Mouse (Mus musculus): ENCODE results near the gene Itga10. TPM values are rescaled to one million over a fixed set of nuclear protein-coding genes. Genes with fewer than 3 reads are reported as not detected.
A peak's percentile ranks its signal among the peaks of the same experiment; 100 is the strongest.

Itga10 gene
- polyA plus RNA-seq, 1 experiment from 2014 or later: 0.61 TPM

DNA sequence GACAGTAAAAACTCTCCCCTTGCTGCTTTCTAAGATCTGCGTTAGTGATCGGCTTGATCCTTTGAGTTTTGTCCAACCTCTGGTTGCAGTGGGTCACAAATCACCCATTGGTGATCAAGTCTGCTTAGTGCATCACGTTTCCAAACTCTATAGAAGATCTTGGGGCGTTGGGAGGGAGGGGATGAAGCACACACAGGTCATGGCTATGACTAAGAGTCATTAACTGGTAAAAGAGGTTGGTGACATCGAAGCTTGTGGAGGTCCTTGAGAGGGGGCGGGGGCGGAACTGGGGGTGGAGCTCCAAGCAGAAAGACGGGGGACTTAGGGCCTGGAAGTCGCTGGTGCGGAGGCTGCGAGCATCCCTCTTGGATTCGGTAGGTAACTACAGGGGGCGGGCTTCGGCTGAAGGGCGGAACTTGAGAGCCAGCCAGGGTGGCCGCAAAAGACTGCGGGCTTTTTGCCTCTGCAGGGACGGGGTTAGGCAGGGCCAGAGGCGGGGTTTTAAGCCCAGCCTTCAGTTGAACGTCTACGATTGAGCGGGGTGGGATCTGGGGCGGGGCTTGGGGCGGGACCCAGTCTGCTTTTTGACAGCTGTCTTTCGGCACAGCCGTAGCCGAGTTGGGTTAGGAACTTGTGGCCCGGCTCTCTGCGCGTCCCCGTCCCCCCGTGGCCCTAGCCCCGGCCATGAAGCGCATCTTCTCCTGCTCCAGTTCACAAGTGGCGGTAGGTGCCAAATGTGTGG, 24.5 kb downstream of the Itga10 start, which contains the start of gene Ankrd35:
Gene Ankrd35, plus strand, starts transcription at position 405 of the 742 bp plus-strand sequence.
- ATAC-seq (replicated peaks; ENCODE audit: low FRiP score, low TSS enrichment, low read depth) (peak; percentile 94), DNase-seq (ENCODE audit: low spot score) (peak; percentile 84)
- Histone ChIP-seq H3K4me2 (ENCODE audit: low read length) (peak within 1 kb of the TSS; percentile 75), H3K27me3 (replicated peaks; ENCODE audit: control insufficient read depth, insufficient read depth, low read length) (no peaks in the 10 kb centered on the region), H3K36me3 (ENCODE audit: control insufficient read depth, insufficient read depth, low read length) (no peaks in the 10 kb centered on the region), H3K27ac (ENCODE audit: low read depth) (no peak within 1 kb of the TSS), H3K9me3 (ENCODE audit: control insufficient read depth, low read length) (no peaks in the 10 kb centered on the region), H3K4me3 (ENCODE audit: low read depth, low read length) (peak within 1 kb of the TSS; percentile 32), H3K4me1 (replicated peaks; ENCODE audit: control insufficient read depth, insufficient read depth, low read length) (peaks cover 6% of the 10 kb centered on the region; the same call in 1 of the 2 replicates), H3K9ac (ENCODE audit: low read length) (0 out of 2 replicates have a peak within 1 kb of the TSS, but pooled peaks have one; percentile 7)
- WGBS: 5% methylated on average over 35 of the region's 35 CpGs

DNA sequence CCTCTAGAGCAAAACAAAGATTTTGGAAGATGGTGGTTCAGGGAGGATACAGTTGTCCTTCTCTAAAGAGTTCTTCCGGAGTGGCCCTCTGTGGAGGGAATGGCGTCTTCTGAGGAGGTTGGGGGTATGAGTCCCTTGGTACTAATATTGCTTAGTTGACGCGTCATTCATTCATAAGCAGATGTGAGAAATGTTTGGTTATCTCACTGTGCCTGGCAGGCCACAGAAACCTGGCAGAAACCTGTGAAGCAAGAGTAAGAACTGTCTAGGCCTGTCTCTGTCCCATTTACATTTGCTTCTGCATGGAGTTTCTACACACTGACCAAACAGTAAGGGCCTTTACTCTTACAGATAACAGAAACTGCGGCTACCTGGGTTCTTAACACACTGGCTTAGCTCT, 26.1 kb downstream of the Itga10 start:
- DNase-seq (ENCODE audit: low spot score) (no peak), ATAC-seq (replicated peaks; ENCODE audit: low FRiP score, low TSS enrichment, low read depth) (no peak)
- H3K27ac ChIP-seq (ENCODE audit: low read depth): no peak overlapping the region
- no peak overlapping the region for H3K4me3 ChIP-seq (ENCODE audit: low read depth, low read length)
- H3K9me3 ChIP-seq (ENCODE audit: control insufficient read depth, low read length): no peaks in the 10 kb centered on the region
- H3K36me3 ChIP-seq (ENCODE audit: control insufficient read depth, insufficient read depth, low read length): no peaks in the 10 kb centered on the region
- H3K4me1 ChIP-seq (replicated peaks; ENCODE audit: control insufficient read depth, insufficient read depth, low read length): peaks cover 14% of the 10 kb centered on the region; the same call in 1 of the 2 replicates
- H3K4me2 ChIP-seq (ENCODE audit: low read length): no peak overlapping the region
- no peak overlapping the region for H3K9ac ChIP-seq (ENCODE audit: low read length)
- H3K27me3 ChIP-seq (replicated peaks; ENCODE audit: control insufficient read depth, insufficient read depth, low read length): no peaks in the 10 kb centered on the region
- 93% methylated on average over 5 of the region's 5 CpGs for WGBS

GRCm38 (mm10) chr3:96673514-96673913, 28.1 kb downstream of the Itga10 start:
- DNase-seq (ENCODE audit: low spot score): no peak
- H3K4me3 ChIP-seq (ENCODE audit: low read depth, low read length): no peak overlapping the region
- H3K4me2 ChIP-seq (ENCODE audit: low read length): no peak overlapping the region
- no peak overlapping the region for H3K27ac ChIP-seq (ENCODE audit: low read depth)
- peaks cover 14% of the 10 kb centered on the region; the same call in 1 of the 2 replicates for H3K4me1 ChIP-seq (replicated peaks; ENCODE audit: control insufficient read depth, insufficient read depth, low read length)
- H3K9ac ChIP-seq (ENCODE audit: low read length): no peak overlapping the region
- no peaks in the 10 kb centered on the region for H3K27me3 ChIP-seq (replicated peaks; ENCODE audit: control insufficient read depth, insufficient read depth, low read length)
- ATAC-seq (replicated peaks; ENCODE audit: low FRiP score, low TSS enrichment, low read depth): no peak
- no peaks in the 10 kb centered on the region for H3K36me3 ChIP-seq (ENCODE audit: control insufficient read depth, insufficient read depth, low read length)
- 76% methylated on average over 4 of the region's 4 CpGs for WGBS
- no peaks in the 10 kb centered on the region for H3K9me3 ChIP-seq (ENCODE audit: control insufficient read depth, low read length)

DNA sequence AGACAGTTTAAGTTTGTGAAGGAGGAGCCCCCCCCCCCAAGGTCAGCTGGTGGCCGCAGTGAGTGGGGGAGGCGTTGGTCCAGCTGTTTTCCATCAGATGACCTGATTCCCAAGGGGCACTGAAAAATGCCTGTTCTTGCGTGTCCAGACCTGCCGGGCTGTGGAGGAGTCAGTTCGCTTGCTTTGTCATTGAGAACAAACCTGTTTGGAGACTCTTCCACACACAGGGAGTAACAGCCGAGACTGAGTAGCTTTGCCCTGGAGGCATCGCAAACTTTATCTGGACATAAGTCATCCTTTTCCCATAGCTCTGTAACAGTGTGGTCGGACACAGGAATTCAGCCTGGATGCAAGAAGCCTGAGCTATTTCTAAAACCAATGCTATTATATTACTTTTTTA, 29.1 kb downstream of the Itga10 start:
- Histone ChIP-seq H3K4me1 (replicated peaks; ENCODE audit: control insufficient read depth, insufficient read depth, low read length) (peaks cover 14% of the 10 kb centered on the region; the same call in 1 of the 2 replicates), H3K4me2 (ENCODE audit: low read length) (no peak overlapping the region), H3K27me3 (replicated peaks; ENCODE audit: control insufficient read depth, insufficient read depth, low read length) (no peaks in the 10 kb centered on the region), H3K9ac (ENCODE audit: low read length) (no peak overlapping the region), H3K4me3 (ENCODE audit: low read depth, low read length) (no peak overlapping the region), H3K27ac (ENCODE audit: low read depth) (no peak overlapping the region), H3K9me3 (ENCODE audit: control insufficient read depth, low read length) (no peaks in the 10 kb centered on the region), H3K36me3 (ENCODE audit: control insufficient read depth, insufficient read depth, low read length) (no peaks in the 10 kb centered on the region)
- WGBS: 38% methylated on average over 8 of the region's 8 CpGs
- ATAC-seq (replicated peaks; ENCODE audit: low FRiP score, low TSS enrichment, low read depth) (no peak), DNase-seq (ENCODE audit: low spot score) (no peak)

- no peak overlapping the region for H3K9ac ChIP-seq (ENCODE audit: low read length)
- H3K9me3 ChIP-seq (ENCODE audit: control insufficient read depth, low read length): no peaks in the 10 kb centered on the region
- ATAC-seq (replicated peaks; ENCODE audit: low FRiP score, low TSS enrichment, low read depth) (no peak), DNase-seq (ENCODE audit: low spot score) (no peak)
- H3K4me2 ChIP-seq (ENCODE audit: low read length): no peak overlapping the region
- H3K27me3 ChIP-seq (replicated peaks; ENCODE audit: control insufficient read depth, insufficient read depth, low read length): no peaks in the 10 kb centered on the region
- no peak overlapping the region for H3K27ac ChIP-seq (ENCODE audit: low read depth)
- H3K36me3 ChIP-seq (ENCODE audit: control insufficient read depth, insufficient read depth, low read length): no peaks in the 10 kb centered on the region
- H3K4me3 ChIP-seq (ENCODE audit: low read depth, low read length): no peak overlapping the region
- peaks cover 11% of the 10 kb centered on the region; the same call in 1 of the 2 replicates for H3K4me1 ChIP-seq (replicated peaks; ENCODE audit: control insufficient read depth, insufficient read depth, low read length)
- 71% methylated on average over 3 of the region's 3 CpGs for WGBS
Measured at GRCm38 (mm10) chr3:96675171-96675570, 29.8 kb downstream of the Itga10 start.

DNA sequence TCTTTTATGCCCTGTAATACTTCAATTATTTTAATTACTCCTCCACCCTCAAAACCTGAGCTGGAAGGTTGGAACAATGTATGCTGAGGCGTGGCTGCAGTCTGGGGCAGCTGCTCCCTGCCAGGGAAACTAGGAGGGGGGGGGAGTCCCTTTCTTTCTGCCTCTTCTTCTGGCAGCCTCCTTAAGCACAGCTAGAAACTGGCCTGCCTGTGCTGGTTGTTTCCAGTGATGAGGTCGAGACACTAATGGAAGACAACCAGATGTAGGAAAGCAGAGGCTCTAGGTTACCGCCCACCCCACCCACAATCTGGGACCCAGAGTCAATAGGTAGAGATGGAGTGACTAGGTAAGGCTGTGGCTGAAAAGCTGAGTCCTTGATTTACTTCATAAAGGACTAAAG, 30.3 kb downstream of the Itga10 start:
- H3K9me3 ChIP-seq (ENCODE audit: control insufficient read depth, low read length): no peaks in the 10 kb centered on the region
- H3K27ac ChIP-seq (ENCODE audit: low read depth): no peak overlapping the region
- no peak overlapping the region for H3K4me2 ChIP-seq (ENCODE audit: low read length)
- H3K27me3 ChIP-seq (replicated peaks; ENCODE audit: control insufficient read depth, insufficient read depth, low read length): no peaks in the 10 kb centered on the region
- 49% methylated on average over 3 of the region's 3 CpGs for WGBS
- H3K36me3 ChIP-seq (ENCODE audit: control insufficient read depth, insufficient read depth, low read length): no peaks in the 10 kb centered on the region
- ATAC-seq (replicated peaks; ENCODE audit: low FRiP score, low TSS enrichment, low read depth) (no peak), DNase-seq (ENCODE audit: low spot score) (no peak)
- H3K4me1 ChIP-seq (replicated peaks; ENCODE audit: control insufficient read depth, insufficient read depth, low read length): peaks cover 11% of the 10 kb centered on the region; the same call in 1 of the 2 replicates
- H3K4me3 ChIP-seq (ENCODE audit: low read depth, low read length): no peak overlapping the region
- H3K9ac ChIP-seq (ENCODE audit: low read length): no peak overlapping the region

GRCm38 (mm10) chr3:96678456-96678855, 33.1 kb downstream of the Itga10 start:
- no peak for ATAC-seq (replicated peaks; ENCODE audit: low FRiP score, low TSS enrichment, low read depth)
- H3K9ac ChIP-seq (ENCODE audit: low read length): no peak overlapping the region
- peaks cover 11% of the 10 kb centered on the region; the same call in 1 of the 2 replicates for H3K4me1 ChIP-seq (replicated peaks; ENCODE audit: control insufficient read depth, insufficient read depth, low read length)
- H3K36me3 ChIP-seq (ENCODE audit: control insufficient read depth, insufficient read depth, low read length): no peaks in the 10 kb centered on the region
- H3K27ac ChIP-seq (ENCODE audit: low read depth): no peak overlapping the region
- DNase-seq (ENCODE audit: low spot score): no peak
- H3K4me2 ChIP-seq (ENCODE audit: low read length): no peak overlapping the region
- 62% methylated on average over 7 of the region's 7 CpGs for WGBS
- no peak overlapping the region for H3K4me3 ChIP-seq (ENCODE audit: low read depth, low read length)
- no peaks in the 10 kb centered on the region for H3K27me3 ChIP-seq (replicated peaks; ENCODE audit: control insufficient read depth, insufficient read depth, low read length)
- no peaks in the 10 kb centered on the region for H3K9me3 ChIP-seq (ENCODE audit: control insufficient read depth, low read length)

DNA sequence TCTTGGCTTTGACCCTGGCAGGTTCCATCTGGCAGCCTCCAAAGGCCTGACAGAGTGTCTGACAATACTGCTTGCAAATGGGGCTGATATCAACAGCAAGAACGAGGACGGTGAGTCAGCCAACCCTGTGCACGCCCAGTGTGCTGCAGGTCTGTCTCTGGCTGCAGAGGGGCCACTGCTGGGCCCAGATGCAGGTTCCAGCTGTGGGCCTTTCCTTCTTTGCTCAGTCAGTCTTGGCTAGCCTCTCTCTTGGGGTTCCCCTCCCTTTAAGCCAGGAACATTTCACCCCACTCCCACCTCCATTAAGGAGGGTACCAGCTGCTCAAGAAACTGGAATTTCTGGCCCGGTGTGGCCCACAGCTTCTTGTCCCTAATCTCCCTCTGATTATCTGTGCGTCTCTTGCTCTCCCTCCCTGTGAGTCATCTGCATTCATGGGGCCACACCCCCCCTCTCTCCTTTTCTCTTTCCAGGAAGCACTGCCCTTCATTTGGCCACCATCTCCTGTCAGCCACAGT, 33.8 kb downstream of the Itga10 start:
- 22% methylated on average over 5 of the region's 5 CpGs for WGBS
- Histone ChIP-seq H3K4me2 (ENCODE audit: low read length) (no peak overlapping the region), H3K27ac (ENCODE audit: low read depth) (no peak overlapping the region), H3K9me3 (ENCODE audit: control insufficient read depth, low read length) (no peaks in the 10 kb centered on the region), H3K4me1 (replicated peaks; ENCODE audit: control insufficient read depth, insufficient read depth, low read length) (peaks cover 10% of the 10 kb centered on the region; the same call in 1 of the 2 replicates), H3K27me3 (replicated peaks; ENCODE audit: control insufficient read depth, insufficient read depth, low read length) (0 out of 2 replicates have a peak, but pooled peaks cover 2% of the 10 kb centered on the region), H3K9ac (ENCODE audit: low read length) (no peak overlapping the region), H3K36me3 (ENCODE audit: control insufficient read depth, insufficient read depth, low read length) (no peaks in the 10 kb centered on the region), H3K4me3 (ENCODE audit: low read depth, low read length) (no peak overlapping the region)
- DNase-seq (ENCODE audit: low spot score) (no peak), ATAC-seq (replicated peaks; ENCODE audit: low FRiP score, low TSS enrichment, low read depth) (peak; percentile 60; the same call in 1 of the 2 replicates)
